Mouse (Mus musculus) E14TG2a.4 (cell line): ENCODE data around the gene Ceacam19.

Source experiments
- CTCF ChIP-seq: conservative IDR thresholded peaks from 2 replicates; pipeline ENCODE4 v1.5.1; 2014; ENCODE audit warnings: low read length
- POU5F1 ChIP-seq: IDR thresholded peaks from 2 replicates; pipeline ENCODE4 v1.6.1; 2014; ENCODE audit warnings: low read length, borderline replicate concordance

DNA sequence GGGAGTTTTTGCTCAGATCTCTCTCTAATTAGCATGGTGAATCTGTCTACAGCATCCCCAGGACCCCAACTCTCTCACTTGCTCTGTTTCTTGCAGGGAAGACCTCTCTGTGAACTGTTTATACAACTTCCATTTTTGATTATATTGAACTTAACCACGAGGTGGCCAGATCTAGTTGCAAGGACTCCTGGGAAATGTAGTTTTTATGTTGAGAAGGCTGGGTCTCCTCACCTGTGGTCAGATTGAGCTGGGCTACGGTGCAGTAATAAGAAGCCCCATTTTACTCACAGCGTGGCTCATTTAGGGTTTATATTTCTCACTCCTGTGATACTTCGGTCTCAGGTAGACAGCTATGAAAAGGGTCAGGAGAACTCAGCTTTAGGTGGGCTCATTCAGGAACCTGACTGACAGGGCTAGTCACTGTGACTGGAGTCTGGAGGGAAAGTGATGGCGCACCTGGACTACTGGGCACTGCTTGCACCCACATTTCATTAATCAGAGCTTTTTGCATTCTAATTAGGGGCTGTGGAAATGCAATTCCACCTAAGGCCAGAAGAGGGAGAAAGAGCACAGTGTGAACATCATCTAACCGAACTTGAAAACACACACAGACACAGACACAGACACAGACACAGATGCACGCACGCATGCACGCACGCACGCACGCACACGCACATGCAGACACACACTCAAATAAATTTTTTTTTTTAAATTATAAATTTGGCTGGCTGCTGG lies 11.7 kb downstream of the Ceacam19 start:
- TF ChIP-seq CTCF: peak; percentile 94
- no peak for TF ChIP-seq POU5F1
